Mouse (Mus musculus): ENCODE data around the gene Aen.

Aen gene

DNA sequence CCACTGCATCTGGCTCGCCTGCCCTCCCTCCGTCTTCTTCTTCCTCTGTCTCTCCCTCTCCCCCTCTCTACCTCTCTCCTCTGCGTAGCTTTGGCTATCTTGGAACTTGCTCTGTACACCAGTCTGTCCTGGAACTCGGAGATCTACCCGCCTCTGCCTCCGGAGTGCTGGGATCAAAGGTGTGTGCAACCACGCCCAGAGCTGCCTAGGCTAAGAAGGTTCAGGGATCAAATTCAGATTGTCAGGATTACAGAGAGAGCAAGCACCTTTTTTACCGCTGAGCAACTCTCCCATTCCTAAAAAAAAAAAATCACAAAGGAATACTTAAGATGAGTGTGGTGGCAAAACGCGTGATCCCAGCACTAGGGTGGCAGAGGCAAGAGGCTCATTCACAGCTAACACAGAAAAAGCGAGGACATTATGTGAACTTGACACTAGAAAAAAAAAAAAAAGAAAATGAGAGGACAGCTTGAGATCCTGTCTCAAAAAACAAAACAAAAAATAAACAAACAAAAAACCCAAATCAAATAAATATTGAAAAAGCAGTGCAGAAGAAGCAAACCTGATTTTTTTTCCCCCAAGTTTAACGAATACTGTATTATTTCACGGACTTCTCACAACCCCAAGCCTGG is 517 bp upstream of the Aen start:
- no peak for DNase-seq

DNA sequence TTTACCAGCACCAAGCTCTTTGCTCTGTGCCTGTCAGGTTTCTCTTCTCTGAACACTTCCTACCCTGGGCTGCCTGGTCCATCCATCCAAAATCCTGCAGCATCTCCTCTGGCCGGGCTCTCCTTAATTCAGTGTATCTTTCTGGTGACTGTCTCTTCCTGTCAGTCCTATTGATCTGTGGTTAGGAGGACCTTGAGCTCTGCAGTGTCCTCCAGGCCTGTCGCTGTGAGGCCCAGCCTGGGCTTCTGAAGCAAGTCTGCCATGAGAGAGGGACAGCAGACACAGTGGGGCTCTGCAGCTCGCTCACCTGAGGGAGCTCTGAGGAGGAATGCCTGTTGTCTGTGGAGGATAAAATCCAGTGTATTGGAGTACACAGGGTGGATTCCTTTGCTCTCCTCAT is 1.9 kb downstream of the Aen start:
- no peak for DNase-seq

DNA sequence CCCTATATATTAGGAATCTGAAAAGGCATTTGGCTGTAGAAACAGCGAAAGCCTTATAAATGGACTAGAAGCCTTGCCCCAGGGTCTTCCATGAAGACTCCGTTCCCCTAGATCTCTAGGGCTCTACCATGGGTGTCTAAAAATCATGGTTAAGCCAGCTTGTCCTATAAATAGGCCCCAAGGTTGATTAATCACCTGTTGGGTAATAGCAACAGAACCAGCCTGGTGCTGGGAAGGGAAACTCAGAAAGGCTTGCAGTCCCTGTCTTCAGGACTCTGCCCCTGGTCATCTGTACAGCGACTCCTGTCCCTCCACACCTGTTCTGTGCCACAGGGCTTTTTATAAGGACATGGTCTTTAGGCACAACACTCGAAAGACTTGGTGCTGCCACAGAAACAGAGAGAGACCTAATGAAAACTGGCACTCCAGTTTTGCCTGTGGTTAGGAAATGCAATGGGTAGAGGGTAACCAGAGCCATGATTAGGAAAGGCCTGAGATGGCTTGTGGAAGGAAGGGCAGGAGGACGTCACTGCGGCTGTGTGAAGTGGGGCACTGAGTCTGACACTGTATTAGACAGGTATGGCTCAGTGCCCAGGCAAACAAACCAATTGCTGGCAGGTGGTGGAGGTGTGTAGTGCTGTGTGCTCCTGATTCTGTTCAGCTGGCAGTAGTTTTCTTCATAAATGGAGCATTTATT is 7.7 kb downstream of the Aen start:
- DNase-seq: no peak

DNA sequence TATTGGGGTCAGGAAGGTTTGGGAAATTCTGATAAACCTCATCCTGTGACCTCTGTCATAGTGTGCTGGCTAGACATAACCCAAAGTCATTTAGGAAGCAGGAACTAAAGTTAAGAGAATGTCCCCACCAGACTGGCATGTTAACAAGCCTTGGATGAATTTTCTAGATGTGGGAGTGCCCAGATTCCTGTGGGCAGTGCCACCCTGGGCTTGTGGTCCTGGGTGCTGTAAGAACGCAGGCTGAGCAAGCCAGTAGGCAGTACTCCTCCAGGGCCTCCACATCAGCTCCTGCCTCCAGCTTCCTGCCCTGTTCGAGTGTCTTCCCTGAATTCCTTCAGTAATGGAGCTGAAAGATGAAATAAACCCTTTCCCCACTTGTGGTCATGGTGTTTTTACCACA is 8.5 kb downstream of the Aen start:
- DNase-seq: no peak

DNA sequence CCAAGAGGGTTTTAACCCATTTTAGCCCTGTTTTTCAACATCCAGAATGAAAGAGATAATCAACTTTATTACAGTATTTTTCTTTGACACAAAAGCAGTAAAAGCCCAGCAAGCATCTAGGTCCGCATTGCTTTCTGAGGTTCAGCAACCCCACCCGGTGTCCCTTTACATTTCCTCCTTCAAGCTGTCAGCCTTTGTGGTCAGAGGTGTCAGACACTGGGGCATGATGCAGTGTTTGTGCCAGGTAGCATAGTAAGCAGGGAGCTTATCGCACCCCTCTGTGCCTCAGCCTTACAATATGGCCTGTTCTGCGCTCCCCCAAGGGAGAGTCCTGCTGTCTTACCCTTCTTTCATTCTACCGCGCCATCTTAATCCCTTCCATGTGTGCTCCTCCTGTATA is 13.4 kb downstream of the Aen start:
- no peak for DNase-seq

DNA sequence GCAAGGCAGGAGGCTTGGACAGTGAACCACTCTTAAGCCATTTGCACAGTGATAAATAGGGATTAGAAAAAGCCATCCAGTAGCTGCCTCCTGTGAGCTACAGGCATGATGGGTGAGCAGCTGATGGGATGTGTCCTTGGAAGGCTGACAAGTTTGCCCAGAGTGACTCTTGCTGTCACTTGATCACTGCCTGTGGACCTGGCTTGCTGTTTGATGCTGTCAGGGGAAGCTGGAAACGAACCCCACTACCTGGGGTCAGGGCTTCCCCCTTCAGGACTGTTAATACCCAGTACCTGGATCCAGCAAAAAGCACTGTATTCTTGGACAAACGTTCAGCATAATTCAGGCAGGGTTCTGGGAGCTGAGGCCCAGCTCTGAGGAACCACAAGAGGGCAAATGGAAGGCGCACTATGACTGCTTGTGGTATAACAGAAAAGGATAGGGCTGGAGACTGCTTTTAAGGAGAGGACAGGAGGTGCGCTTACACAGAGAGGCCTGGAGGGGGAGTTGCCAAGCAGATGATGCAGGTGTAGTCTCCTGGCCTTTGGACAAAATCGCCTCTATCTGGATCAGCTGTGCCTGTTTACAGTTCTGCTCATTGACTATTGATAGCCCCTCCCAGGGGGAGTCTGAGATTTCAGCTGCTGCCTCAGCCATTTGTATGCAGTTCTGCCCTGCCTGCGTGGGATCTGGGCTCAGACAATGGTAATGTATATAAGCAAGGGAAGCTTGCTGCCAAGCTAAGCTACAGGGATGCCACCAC is 14.9 kb downstream of the Aen start:
- no peak for DNase-seq

DNA sequence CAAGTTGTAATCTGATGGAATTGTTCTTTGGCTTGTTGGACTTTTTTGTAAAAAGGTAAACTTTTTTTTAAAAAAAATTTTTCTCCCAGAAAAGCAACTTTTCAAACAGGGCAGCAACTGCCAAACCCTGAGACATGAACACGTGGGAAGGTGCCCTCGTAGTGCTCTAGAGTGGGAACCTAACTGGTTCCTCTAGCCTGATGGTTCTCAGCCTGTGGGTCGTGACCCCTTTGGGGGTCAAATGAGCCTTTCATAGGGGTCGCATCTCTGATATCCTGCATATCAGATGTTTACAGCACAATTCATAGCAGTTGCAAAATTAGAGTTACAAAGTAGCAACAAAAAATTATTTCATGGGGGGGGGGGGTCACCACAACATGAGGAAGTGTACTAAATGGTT is 15.6 kb downstream of the Aen start:
- no peak for DNase-seq

DNA sequence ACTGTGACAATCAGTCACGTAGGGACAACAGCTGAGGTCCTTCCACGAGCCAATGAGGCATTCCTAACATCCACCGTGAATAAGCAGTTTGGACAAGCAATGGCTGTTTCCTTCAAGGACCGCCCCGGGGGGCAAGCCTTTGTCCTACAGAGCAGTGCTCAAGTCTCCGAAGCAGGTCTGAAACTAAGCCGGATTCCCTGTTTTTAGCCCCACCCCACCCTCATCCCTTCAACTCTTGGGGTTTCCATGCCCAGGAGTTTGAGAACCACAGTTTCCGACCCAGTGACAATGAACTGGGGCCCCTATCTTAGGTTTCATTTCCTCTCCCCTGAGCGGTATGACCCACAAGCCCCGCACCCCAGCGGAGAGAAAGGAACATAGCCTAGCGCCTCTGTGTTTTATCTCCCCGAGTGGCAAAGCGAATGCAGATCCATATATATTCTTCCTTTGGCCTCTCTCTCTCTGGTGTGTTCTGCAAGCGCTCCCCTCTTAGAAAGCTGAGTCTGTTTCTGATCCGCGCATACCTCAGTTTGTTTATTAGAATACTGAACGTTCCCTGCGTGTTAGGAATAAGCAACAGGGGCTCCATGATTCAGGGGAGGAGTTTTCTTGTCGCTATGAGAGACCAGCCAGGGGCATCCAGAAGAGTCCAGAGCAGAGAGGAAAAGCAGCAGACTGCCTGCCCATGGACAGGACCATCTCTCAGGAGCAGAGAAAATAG is 16.8 kb downstream of the Aen start:
- DNase-seq: peak; percentile 33 to 49

DNA sequence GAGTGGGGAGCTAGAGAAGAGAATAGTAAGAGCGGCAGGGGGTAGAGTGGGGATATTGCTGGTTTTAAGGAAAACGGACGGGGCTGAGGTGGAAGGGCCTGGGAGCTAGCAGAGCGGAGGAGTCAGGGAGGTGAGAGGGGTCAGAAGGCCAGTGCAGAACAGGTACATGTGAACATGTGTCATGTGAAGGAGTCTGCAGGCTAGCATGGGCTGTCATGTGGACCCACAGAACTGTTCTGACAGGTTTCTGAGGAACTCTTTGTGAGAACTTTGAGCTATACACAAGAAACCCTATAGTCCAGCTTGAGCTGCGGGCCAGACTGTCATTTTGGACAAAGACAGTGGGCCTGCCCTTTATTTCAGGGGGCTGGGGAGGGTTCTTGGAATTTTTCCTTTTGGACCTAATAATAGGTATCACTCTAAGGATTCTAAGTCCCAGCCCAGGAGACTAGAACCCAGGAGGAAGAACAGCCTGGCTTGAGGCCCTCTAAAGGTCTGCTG is 17.4 kb downstream of the Aen start, which contains the start of gene Isg20:
Gene Isg20, plus strand, starts transcription at position 451 of the 501 bp plus-strand sequence.
- no peak for DNase-seq

DNA sequence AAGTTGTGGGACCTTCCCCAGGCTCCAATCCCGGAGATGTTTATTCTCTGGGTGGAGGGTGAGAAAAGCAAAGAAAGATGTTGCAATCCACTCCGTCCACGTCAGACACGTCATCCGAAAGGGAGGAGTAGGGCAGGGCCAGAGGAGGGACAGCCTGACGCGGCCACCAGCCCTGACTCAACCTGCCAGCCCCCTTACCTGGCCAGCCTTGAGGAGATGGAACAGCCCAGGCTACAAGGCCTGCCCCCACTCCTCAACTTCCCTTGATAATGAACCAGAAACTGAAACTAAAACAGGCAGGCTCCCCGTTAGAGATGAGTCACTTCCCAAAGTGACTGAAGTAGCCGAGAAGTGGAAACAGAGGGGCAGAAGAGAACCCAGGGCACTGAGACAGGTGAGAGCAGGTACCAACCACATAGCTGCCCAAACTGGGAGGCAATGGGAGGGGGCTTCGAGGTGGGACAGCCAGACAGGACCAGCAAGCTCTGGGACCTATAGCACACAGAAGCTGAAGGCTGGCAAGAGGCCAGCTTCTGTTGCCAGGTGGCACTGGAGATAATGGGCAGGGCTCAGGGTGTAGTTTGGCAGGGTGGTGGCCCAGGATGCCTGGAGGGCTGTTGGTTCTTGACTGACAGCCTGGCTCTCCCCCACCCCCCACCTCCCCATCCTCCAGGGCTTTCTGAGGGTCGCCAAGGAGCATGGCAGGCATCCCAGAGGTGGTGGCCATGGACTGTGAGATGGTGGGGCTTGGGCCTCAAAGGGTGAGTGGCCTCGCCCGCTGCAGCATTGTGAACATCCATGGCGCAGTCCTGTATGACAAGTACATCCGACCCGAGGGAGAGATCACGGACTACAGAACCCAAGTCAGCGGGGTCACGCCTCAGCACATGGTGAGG is 18.2 kb downstream of the Aen start:
- peak; percentile 40 to 47 for DNase-seq

DNA sequence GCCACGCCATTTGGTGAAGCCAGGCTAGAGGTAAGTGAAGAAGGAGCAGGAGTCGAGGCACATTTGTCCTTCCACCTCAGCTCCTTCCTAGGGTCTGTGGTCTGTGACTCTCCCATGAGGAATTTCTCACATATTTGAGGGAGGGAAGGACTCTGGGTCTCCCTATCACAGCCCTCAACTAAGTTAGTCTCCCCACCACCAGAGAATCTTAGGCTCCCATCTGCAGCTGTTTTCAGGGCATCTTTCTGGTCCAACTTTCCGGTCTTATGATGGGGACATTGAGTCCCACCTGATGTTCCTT is 18.8 kb downstream of the Aen start:
- no peak for DNase-seq

DNA sequence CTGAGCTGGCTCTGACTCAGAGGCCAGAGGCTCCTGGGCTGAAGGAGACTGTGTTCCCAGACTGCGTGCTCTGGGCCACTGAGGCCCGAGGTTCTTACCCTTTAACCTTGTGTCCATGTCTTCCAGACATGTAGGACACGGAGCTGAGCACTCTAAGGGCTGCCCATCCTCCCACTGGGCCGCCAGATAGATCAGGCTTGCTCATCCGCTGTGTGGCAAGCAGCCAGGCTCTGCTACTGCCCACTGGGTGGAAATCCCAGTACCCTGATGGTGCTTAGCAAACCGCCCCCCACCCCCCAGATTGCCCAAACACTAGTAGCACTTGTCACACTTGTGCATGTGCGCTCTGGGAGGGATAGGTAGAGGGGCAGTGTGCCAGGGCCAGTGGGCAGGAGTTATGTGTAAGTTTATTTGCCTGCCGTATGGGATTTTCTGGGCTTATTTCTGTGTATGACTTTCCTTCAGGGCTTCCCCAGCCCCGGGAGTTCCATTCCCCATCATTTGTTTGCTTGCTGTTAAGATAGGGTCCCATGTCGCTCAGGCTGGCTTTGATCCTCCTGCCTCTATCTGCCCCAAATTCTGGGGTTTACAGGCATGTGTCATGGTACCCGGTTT is 19.3 kb downstream of the Aen start:
- DNase-seq: no peak

DNA sequence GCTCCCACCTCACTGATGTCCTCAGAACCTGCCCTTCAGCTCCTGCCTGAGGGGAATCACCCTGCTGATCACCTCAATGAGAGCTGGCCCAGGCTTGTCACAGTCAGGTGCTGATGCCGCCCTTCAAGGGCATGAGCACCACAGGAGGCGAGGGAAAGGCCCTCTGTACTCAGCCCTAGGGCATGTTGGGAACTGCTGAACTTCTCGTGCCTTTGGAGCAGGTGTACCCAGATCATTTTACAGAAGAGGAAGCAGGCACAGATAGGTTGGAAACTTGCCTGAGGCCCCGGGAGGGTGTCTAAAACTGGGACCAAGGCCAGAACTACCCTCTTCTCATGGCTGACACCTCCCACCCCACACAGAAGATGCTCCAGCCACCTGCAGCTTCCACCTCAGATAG is 23.0 kb downstream of the Aen start:
- no peak for DNase-seq

DNA sequence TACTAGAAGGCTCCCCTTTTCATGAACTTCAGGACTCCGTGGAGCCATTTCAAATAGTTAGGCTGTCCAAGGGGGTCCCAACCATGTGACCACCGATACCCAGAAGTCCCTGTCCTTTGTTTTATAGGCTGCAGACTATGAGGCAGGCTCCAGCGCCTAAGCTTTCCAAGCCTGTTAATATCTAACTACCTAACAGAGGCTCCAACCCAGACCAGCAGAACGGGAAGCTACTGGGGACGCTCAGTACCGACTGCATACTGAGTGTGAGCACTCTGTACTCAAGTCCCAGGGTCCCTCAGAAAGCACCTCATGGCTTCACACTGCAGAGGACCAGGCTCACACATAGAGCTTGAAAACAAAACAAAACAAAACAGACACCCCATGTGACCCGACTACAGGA is 26.9 kb downstream of the Aen start:
- no peak for DNase-seq

DNA sequence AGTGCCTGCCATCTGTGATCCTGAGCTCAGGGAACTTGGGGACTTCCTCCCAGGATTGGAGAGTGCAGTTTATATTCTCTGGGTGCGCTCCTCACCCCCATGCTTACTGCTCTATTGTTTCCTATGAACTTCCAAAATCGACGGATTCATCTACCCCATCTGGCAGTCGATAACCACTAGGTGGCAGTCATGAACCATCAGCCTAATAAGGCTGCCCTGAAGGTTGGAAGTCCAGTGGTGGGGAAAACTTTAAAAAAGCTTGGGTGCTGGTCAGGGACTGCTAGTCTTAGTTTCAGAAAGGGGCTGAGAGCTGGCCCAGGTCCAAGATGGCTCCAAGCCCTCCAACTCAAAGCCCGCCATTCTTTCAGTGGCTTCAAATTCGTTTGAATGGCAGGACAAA is 28.6 kb downstream of the Aen start:
- DNase-seq: peak in 1 of 2 experiments; percentile 61

DNA sequence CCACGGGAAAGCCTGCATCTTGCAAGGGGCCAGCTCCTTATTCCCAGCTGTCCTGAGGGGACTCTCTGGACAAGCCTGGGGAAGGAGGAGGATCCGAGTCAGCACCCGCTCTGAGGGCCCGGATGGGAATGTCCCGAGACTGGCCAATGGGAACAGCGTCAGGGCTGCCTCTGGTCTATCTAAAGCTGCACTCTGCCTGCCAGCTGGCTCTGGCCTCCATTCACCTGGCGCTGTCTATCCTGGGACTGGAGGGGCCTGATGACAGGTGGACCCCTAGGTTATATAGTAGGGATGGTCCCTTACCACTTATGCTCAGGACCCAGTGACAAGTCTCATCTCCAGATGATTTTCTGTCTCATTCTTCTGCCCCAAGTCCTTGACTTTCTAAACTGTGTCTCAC is 29.1 kb downstream of the Aen start:
- DNase-seq: no peak

DNA sequence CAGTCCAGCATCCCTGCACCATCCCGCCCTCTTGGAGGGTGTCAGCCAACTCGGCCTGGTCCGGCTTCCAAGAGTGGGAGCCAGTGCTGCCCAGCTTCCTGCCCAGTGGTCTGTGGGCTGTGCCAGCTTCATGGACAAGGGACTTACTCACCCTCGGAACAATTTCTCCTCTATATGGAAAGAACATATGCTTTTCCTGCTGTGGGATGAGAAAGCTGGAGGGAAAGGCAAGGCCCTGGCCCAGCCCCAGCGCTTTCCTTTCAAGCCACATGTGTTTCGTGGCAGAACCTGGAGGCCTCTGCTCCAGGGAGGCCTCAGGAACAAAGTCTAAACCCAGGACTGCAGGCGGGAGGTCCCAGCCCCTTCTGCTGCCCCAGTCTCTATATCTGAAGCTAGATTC is 30.0 kb downstream of the Aen start:
- no peak for DNase-seq

DNA sequence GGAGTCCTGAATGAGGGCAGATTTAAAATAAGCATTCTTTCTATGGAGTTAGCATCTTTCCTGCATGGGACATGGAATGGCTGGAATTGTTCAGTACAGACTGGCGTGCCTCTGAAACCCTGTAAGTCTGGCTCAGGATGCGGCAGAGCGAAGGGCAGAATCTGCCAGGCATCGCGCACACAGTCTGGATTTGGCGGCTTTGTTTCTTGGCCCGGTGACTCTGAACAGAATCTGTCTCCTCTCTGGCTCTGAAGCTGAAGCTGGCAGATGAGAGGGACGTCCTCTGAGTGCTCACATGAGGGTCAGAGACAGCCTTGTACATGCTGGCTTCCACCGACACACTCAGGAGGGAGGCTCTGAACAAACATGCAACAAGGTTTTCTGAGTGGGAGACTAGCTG is 30.5 kb downstream of the Aen start:
- no peak for DNase-seq

DNA sequence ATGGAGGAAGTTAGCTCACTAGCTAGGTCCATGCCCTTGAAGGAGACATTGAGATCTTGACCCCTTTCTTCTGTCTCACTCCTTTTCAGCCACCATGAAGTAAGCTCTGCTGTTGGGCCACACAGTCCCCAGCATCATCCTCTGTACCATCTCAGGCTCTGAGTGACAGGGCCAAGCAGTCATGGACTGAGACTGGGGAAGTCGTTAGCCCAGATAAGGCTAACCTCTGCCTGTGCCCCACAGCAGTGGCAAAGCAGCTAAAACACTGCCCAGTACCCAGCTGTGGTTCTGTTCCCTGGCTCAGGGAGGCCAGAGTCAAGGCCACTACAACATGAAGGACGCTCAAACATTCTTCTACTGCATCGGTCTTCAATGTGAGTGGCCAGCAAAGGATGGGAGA is 31.6 kb downstream of the Aen start:
- no peak for DNase-seq

DNA sequence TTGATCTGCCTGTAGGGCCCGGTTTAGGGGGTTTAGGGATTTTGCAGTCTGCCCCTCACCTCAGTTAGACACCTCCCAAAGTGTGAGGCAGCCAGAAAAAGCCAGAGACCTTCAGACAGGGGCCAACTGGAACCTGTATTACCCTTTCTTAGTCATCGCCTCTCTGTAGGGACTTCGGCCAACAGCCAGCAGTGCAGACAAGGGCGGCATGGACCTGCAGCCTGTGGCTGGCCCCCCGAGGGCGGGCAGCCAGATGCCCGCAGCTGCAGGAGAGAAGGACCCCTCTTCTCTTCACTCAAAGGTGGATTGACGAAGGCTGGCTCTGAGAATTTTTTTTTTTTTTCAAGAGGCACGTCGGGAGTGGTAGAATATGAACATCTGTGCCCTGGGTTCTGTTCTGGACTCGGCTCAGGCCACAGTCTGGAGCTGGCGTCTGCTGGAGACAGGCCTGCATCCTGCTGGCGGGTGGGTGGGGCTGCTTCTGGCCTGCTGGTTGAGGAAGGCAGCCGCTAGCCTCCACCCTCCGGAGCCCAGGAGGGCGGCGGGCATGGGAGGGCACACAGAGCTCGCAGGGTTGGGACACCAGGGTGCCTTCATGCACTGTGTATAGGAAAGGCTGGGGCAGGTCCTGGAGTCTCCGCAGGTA is 43.4 kb downstream of the Aen start:
- DNase-seq: no peak

DNA sequence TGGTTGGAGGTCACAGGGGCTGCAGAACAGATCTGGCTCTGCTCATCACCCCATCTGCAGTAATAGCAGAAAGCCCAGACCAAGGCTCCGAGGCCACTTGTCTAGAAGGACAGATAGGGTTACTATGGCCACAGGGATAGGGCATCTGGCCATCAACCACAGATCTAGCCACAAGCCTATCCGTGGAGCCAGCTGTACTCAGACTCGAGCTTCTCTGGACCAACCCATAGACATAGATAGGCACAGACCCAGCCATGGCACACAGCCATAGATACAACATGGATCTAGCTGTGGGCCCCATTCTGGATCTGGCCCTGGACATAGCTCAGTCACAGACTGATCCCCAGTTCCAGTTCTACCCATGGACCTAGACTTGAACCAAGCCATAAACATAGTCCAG is 45.3 kb downstream of the Aen start:
- no peak for DNase-seq
